Mouse (Mus musculus) midbrain, embryonic 16.5 days (tissue): ENCODE measurements around the gene G6pc2. TPM values are rescaled to one million over a fixed set of nuclear protein-coding genes. Genes with fewer than 3 reads are reported as not detected.

Experiments
- ATAC-seq: fragments of 200-750 bp; cut with Nextera tagmentation; 2 replicates; pipeline ENCODE4 v1.8.0; 2017; ENCODE audit warnings: moderate TSS enrichment
- H3K27ac ChIP-seq: fragments of 300-500 bp; sonication (generic); 2 replicates; pipeline ENCODE4 v1.5.1; 2014; ENCODE audit warnings: mild to moderate bottlenecking, low read length, mixed read lengths
- H3K27me3 ChIP-seq: fragments of 300-500 bp; sonication (generic); 2 replicates; pipeline ENCODE4 v1.6.1; 2014; ENCODE audit warnings: low read depth, low read length, mixed read lengths; ENCODE audit not compliant: control insufficient read depth, insufficient read depth
- H3K36me3 ChIP-seq: fragments of 300-500 bp; sonication (generic); 2 replicates; pipeline ENCODE4 v1.6.1; 2014; ENCODE audit warnings: mild to moderate bottlenecking, low read length, moderate library complexity, mixed read lengths; ENCODE audit not compliant: control insufficient read depth, insufficient read depth
- H3K4me1 ChIP-seq: fragments of 300-500 bp; sonication (generic); 2 replicates; pipeline ENCODE4 v1.6.1; 2014; ENCODE audit warnings: mild to moderate bottlenecking, low read length, mixed read lengths; ENCODE audit not compliant: control insufficient read depth, insufficient read depth
- H3K4me2 ChIP-seq: fragments of 300-500 bp; sonication (generic); 2 replicates; pipeline ENCODE4 v1.6.1; 2014; ENCODE audit warnings: mild to moderate bottlenecking, low read length, mixed read lengths
- H3K4me3 ChIP-seq: fragments of 300-500 bp; sonication (generic); 2 replicates; pipeline ENCODE4 v1.5.1; 2014; ENCODE audit warnings: low read depth, mild to moderate bottlenecking, low read length, moderate library complexity, mixed read lengths
- H3K9ac ChIP-seq: fragments of 300-500 bp; sonication (generic); 2 replicates; pipeline ENCODE4 v1.6.1; 2014; ENCODE audit warnings: low read depth, low read length, mixed read lengths
- H3K9me3 ChIP-seq: fragments of 300-500 bp; sonication (generic); replicated peaks from 2 replicates; pipeline ENCODE4 v1.6.1; 2014; ENCODE audit warnings: mild to moderate bottlenecking, low read length, mixed read lengths; ENCODE audit not compliant: control insufficient read depth, poor library complexity, severe bottlenecking
- WGBS: fragments of 180-500 bp; shearing (Covaris S2); extraction: QIAGEN DNeasy Blood & Tissue Kit; methylation state at CpG from one replicate; pipeline ENCODE4 v1.1.7; 2014; 5-methylcytosine and 5-hydroxymethylcytosine counted together
- polyA plus RNA-seq: library from polyadenylated mRNA; unstranded; fragments of >200 nt; fragmentation: Nextera tagmentation; extraction: Ambion mirVana; gene quantifications from 2 replicates; pipeline ENCODE4 v1.2.1, GENCODE M21; 2015

Gene G6pc2
- polyA plus RNA-seq, 1 experiment from 2014 or later: not detected

- Histone ChIP-seq H3K4me3 (no peak overlapping the region), H3K9me3 (no peaks in the 10 kb centered on the region), H3K36me3 (no peaks in the 10 kb centered on the region), H3K9ac (no peak overlapping the region), H3K27ac (no peak overlapping the region), H3K4me2 (no peak overlapping the region), H3K27me3 (no peaks in the 10 kb centered on the region), H3K4me1 (no peaks in the 10 kb centered on the region)
- 86% methylated on average over 9 of the region's 9 CpGs for WGBS
- ATAC-seq: no peak
Observed at GRCm38 (mm10) chr2:69226876-69227275, 16.0 kb downstream of the G6pc2 start.

GRCm38 (mm10) chr2:69228635-69229034, 17.8 kb downstream of the G6pc2 start:
- Histone ChIP-seq H3K27me3 (no peaks in the 10 kb centered on the region), H3K36me3 (no peaks in the 10 kb centered on the region), H3K4me3 (no peak overlapping the region), H3K9me3 (no peaks in the 10 kb centered on the region), H3K27ac (0 out of 2 replicates have a peak overlapping the region, but pooled peaks have one; percentile 32), H3K9ac (no peak overlapping the region), H3K4me2 (no peak overlapping the region), H3K4me1 (no peaks in the 10 kb centered on the region)
- 0 out of 2 replicates have a peak, but pooled peaks have one; percentile 54 for ATAC-seq
- 58% methylated on average over 6 of the region's 6 CpGs for WGBS

- 94% methylated on average over 2 of the region's 2 CpGs for WGBS
- no peak overlapping the region for H3K27ac ChIP-seq
- no peak for ATAC-seq
- H3K27me3 ChIP-seq: no peaks in the 10 kb centered on the region
- H3K4me1 ChIP-seq: no peaks in the 10 kb centered on the region
- H3K9ac ChIP-seq: no peak overlapping the region
- no peak overlapping the region for H3K4me2 ChIP-seq
- no peaks in the 10 kb centered on the region for H3K36me3 ChIP-seq
- no peaks in the 10 kb centered on the region for H3K9me3 ChIP-seq
- no peak overlapping the region for H3K4me3 ChIP-seq
Observed at GRCm38 (mm10) chr2:69230137-69230536, 19.3 kb downstream of the G6pc2 start.

- Histone ChIP-seq H3K4me1 (no peaks in the 10 kb centered on the region), H3K9me3 (no peaks in the 10 kb centered on the region), H3K36me3 (no peaks in the 10 kb centered on the region), H3K27ac (no peak overlapping the region), H3K27me3 (no peaks in the 10 kb centered on the region), H3K9ac (no peak overlapping the region), H3K4me2 (no peak overlapping the region), H3K4me3 (no peak overlapping the region)
- ATAC-seq: no peak
Observed at GRCm38 (mm10) chr2:69232101-69232500, 21.2 kb downstream of the G6pc2 start.

GRCm38 (mm10) chr2:69234976-69235678, 24.3 kb downstream of the G6pc2 start:
- no peak overlapping the region for H3K27ac ChIP-seq
- no peak overlapping the region for H3K9ac ChIP-seq
- 40% methylated on average over 5 of the region's 5 CpGs for WGBS
- no peaks in the 10 kb centered on the region for H3K4me1 ChIP-seq
- no peak overlapping the region for H3K4me3 ChIP-seq
- H3K27me3 ChIP-seq: no peaks in the 10 kb centered on the region
- no peak overlapping the region for H3K4me2 ChIP-seq
- peak; percentile 64; the same call in 1 of the 2 replicates for ATAC-seq
- no peaks in the 10 kb centered on the region for H3K9me3 ChIP-seq
- no peaks in the 10 kb centered on the region for H3K36me3 ChIP-seq

- Histone ChIP-seq H3K4me1 (no peaks in the 10 kb centered on the region), H3K9ac (no peak overlapping the region), H3K4me2 (no peak overlapping the region), H3K4me3 (no peak overlapping the region), H3K36me3 (no peaks in the 10 kb centered on the region), H3K27ac (no peak overlapping the region), H3K27me3 (no peaks in the 10 kb centered on the region), H3K9me3 (no peaks in the 10 kb centered on the region)
- ATAC-seq: no peak
- 95% methylated on average over 9 of the region's 9 CpGs for WGBS
Observed at GRCm38 (mm10) chr2:69239315-69239714, 28.4 kb downstream of the G6pc2 start.

- WGBS: 17% methylated on average over 2 of the region's 2 CpGs
- no peaks in the 10 kb centered on the region for H3K4me1 ChIP-seq
- no peak overlapping the region for H3K4me3 ChIP-seq
- no peak overlapping the region for H3K9ac ChIP-seq
- no peaks in the 10 kb centered on the region for H3K36me3 ChIP-seq
- no peak overlapping the region for H3K4me2 ChIP-seq
- H3K27ac ChIP-seq: no peak overlapping the region
- no peak for ATAC-seq
- H3K9me3 ChIP-seq: no peaks in the 10 kb centered on the region
- no peaks in the 10 kb centered on the region for H3K27me3 ChIP-seq
Observed at GRCm38 (mm10) chr2:69244924-69245323, 34.1 kb downstream of the G6pc2 start.

GRCm38 (mm10) chr2:69247081-69247480, 36.2 kb downstream of the G6pc2 start:
- no peak overlapping the region for H3K27ac ChIP-seq
- no peaks in the 10 kb centered on the region for H3K36me3 ChIP-seq
- no peaks in the 10 kb centered on the region for H3K27me3 ChIP-seq
- H3K4me3 ChIP-seq: no peak overlapping the region
- H3K9me3 ChIP-seq: no peaks in the 10 kb centered on the region
- no peak for ATAC-seq
- H3K9ac ChIP-seq: no peak overlapping the region
- H3K4me2 ChIP-seq: no peak overlapping the region
- H3K4me1 ChIP-seq: no peaks in the 10 kb centered on the region
- 98% methylated on average over 1 of the region's 1 CpGs for whole genome bisulfite sequencing

- Histone ChIP-seq H3K9ac (no peak overlapping the region), H3K9me3 (no peaks in the 10 kb centered on the region), H3K4me1 (no peaks in the 10 kb centered on the region), H3K4me2 (no peak overlapping the region), H3K27me3 (no peaks in the 10 kb centered on the region), H3K27ac (no peak overlapping the region), H3K36me3 (no peaks in the 10 kb centered on the region), H3K4me3 (no peak overlapping the region)
- WGBS: 57% methylated on average over 16 of the region's 16 CpGs
- no peak for ATAC-seq
Observed at GRCm38 (mm10) chr2:69248221-69248755, 37.4 kb downstream of the G6pc2 start.
